Mouse (Mus musculus): ENCODE data around the gene Cep295nl.
"Not testable (repeated sequence)": the region's sequence is repeated elsewhere in the genome, so short reads cannot be mapped to it uniquely, and the experiment has no call there.

The Cep295nl gene

DNA sequence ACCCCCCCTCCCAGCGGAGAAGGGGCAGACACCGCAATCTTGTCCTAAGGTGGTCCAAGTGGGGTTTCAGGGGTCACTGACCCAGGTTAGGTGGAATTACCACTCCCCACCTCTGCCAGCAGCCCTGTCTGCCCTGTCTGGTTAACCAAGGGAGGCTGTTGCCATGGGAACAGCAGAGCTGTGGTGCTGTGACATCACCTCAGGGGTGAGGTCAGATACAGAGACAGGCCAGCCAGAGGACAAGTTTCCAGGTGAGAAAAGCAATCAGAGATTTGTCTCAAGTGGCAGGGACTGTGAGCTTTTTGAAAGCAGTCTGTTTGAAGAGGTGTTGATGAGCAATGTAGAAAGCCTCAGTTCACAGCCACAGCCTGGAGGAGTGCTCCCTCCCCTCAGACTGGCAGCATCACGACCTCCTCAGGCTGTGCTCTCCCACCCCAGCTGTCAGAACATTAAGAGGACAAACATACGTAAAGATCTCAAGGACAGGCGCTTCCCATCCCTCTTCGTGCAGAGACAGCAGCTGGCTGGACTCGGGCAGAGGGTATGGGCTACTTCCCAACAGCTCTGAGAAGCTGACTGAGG lies at the start of gene Cep295nl:
Gene Cep295nl (minus strand): TSS at position 101 of the 582 bp plus-strand sequence.
- DNase-seq (ENCODE audit: low spot score in 2 of 2), result no peak

DNA sequence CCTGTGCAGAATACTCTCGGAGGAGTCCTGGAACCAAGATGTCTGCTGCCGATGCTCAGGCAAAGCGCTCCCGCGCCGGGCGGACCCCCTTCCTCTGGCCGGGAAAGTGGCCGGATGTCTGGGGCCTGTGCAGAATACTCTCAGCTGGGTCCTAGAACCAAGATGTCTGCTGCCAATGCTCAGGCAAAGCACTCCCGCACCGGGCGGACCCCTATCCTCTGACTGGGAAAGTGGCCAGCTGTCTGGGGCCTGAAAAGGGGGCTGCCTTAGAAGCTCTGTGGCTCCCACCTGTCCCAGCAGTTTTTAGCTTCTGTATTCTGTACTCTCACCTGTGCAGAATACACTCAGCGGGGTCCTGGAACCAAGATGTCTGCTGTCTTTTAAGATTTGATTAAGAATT lies 45.5 kb upstream of the Cep295nl start:
- not testable (repeated sequence) for DNase-seq (ENCODE audit: low spot score in 2 of 2)

DNA sequence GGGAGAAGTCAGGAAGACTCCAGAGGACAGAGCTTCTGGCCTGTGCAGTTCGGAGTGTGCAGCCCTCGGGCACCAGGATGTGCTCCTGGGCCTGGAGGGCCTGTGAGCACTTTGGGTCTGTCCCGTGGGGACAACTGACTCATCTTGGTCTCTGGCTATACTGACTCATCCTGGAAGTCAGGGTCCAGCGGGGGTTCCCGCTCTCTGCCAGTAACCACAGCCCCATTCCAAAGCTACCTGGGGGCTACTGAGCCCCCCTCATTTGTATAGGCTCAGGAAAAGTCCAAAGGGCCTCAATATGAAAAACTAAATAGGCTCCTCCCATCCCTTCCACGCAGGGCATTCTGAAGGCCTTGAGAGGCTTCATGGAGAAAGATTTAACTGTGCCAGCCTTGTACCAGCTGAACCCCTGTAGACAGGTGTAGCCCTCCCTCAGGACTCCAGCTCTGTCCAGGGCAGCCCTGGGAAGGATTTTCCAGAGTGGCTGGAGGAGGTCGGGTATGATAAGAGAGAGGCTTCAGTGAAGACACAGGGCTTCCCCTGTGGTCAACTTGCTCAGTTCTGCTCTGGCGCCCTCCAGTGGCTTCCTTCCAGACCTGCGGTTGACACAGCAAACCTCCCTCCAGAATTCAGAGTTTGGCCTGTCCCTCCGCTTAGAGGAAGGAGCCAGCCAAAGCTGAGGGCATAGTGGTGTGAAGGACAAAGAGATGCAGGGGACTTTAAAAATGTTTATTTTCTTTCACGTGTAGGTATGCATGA lies 37.1 kb upstream of the Cep295nl start:
- DNase-seq (ENCODE audit: low spot score in 2 of 2), result peak; percentile 80 to 87

DNA sequence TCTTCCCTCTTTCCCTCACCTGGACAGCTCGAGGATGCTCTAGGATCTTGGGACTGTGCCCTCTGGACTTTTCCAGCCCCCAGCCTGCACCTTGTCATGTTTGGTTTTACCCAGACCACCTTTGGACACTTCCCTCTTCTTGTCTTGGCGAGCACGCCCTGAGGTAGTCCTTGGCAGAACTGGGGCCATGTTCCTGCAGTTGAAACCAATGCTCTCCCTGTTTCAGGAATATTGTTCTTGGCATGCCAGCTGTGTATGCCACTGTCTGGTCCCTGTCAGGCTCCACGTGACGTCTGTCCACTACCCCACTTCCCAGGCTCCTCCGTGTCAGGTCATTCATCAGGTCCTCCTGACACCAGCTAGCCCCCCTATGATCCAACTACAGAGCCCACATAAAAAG lies 36.4 kb upstream of the Cep295nl start:
- no peak for DNase-seq (ENCODE audit: low spot score in 2 of 2)

DNA sequence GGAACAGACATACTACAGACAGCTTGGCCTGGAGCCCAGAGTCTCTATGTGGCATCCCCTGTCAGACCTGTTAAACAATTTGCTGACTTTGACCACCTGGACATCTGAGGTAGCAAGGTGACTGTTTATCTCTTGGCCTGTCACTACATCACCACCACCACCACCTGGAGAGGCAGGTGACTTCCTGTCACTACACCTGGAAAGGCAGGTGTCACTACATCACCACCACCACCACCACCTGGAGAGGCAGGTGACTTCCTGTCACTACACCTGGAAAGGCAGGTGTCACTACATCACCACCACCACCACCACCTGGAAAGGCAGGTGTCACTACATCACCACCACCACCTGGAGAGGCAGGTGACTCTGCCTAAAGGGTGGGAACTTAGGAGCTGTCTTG lies 34.0 kb upstream of the Cep295nl start:
- DNase-seq (ENCODE audit: low spot score in 2 of 2), result not testable (repeated sequence)

DNA sequence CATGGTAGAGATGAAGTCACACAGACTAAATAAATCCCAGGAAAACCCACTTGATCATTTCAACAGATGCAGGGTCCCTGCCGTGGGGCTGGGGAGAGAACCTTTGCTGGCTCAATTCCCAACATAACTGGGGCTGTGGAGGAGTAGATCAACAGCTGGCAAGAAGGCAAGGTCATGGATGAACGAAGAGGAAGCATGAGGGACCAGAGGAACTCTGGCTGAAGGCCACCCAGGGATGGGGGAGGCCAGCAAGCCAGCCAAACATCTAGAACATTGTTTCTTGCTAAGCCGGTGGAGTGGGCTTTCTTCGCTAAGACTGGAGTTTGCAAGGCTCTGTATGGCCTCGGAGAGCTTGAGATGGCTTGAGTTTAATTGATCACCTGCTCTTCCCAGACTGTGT lies 33.6 kb upstream of the Cep295nl start:
- DNase-seq (ENCODE audit: low spot score in 2 of 2), result no peak

DNA sequence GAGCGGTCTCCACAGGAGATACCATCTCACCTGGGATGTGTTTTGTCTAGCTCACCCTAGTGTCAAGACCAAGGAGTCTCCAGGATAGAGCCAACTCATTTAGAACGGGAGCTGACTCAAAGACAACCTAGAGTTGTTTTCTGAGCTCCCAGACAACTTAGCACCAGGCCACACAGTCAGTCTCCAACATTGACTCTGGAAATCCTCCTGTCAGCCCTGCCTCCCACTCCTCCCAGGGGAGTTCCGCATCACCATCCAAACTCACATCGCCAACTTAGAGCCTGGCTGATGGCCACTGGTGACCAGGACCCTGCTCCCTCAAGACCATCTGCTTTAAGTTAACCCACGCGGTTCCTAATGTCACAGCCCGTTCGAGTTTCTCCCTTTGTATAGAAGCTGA lies 33.2 kb upstream of the Cep295nl start:
- no peak for DNase-seq (ENCODE audit: low spot score in 2 of 2)

DNA sequence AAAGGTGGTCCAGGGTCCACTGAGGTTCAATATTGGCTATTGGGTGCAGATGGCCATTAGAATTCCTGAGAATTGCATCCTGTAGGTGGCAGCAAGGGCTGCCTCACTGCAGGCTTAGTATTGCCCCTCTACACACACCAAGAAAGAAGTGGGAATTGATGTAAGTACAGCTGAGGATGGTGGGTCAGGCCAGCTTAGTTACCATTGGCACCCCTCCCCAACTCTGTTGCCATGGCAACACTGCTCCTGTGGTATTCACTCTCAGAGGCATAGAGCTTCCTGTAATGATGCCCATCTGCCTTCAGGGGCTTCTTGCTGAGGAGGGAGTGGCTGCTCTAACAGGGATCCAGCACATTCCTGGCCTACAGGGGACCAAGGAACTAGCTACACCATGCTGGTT lies 32.7 kb upstream of the Cep295nl start:
- no peak for DNase-seq (ENCODE audit: low spot score in 2 of 2)

DNA sequence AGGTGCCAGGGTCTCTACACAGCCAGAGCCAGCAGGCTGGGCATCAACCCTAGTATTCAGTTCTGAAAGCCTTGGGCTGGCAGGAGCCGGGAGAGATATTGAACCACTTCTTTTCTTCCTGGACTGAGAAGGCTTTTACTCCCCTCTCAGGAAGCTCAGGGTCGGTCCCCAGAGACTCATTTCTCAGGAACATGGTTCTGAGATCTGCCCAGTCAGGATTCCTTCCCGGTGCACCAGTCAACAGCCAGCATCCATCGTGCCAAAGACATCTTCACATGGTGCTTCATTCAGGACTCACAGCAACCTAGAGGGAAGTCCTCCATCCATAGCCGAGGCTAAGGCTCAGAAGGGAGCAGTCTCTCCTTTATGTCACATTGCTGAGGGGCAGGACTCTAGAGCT lies 32.2 kb upstream of the Cep295nl start:
- DNase-seq (ENCODE audit: low spot score in 2 of 2), result no peak

DNA sequence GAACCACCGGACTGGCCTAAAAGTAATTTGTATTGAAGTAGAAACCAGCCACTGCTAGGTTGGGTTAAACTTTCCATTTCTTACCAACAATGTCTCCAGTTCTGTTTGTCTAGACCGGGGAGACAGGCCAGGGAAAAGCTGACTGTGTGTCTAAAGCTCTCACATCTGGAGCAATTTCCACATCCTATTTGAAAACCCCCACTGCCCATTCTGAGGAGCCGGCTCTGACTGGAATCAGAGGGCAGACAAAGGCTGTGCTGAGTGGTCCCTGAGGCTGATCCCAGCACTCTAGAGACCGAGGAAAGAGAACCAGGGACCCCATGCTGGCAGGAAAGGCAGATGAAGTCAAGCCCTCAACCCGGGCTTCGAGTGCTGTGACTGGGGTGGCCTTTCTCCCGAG lies 30.3 kb upstream of the Cep295nl start:
- no peak for DNase-seq (ENCODE audit: low spot score in 2 of 2)

DNA sequence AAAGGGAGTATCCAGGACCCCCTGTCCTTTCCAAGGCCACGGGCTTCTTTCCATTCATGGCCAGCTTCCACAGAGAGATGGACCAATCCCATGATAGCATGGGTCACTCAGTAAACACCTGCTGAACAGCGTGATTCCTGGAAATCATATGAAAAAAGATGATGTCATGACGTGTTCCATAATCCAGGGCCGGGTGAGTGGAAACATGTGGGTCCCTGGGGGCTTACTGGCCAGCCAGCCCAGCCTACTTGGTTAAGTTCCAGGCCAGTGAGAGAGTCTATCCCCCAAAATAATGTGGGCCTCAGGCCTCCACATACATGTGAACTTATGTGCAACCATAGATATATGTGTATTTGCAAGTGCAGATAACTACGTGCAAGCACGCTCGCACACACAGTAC lies 29.6 kb upstream of the Cep295nl start:
- no peak for DNase-seq (ENCODE audit: low spot score in 2 of 2)

DNA sequence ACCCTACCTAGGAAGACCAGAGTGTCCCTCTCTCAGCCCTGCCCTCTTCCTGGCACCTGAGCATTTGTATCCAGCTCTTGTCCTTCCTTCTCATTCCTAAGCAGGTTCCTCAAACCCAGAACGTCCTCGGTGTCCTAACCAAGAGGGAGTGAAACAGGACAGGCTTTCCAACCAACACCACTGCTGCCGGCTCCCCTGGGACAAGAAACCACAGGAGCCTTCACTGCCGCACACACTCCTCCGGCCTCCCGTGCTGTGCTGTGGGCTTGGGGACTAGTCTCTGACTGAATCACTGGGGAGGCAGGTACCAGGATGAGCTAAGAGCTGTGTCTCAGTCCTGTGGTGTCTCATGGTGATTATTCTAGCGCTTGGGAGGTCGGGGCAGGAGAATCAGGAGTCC lies 27.4 kb upstream of the Cep295nl start:
- DNase-seq (ENCODE audit: low spot score in 2 of 2), result no peak

DNA sequence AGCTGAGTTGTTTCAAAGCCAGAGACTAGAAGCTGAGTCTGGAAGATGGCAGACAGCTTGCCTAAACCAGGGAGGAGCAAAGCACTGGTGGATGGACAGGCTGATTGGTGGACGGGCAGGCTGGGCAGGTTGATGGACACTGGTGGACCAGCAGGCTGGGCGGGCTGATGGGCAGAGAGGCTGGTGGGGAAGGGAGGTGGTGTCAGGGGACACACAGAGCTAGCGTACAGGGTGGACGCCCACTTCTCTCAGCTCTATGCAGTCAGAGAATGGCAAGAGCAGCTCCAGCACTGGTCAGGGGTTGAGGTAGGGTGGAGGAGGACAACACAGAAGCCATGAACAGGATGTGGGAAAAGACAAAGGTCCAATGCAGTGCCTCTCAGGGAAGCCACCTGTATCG lies 27.0 kb upstream of the Cep295nl start:
- no peak for DNase-seq (ENCODE audit: low spot score in 2 of 2)

DNA sequence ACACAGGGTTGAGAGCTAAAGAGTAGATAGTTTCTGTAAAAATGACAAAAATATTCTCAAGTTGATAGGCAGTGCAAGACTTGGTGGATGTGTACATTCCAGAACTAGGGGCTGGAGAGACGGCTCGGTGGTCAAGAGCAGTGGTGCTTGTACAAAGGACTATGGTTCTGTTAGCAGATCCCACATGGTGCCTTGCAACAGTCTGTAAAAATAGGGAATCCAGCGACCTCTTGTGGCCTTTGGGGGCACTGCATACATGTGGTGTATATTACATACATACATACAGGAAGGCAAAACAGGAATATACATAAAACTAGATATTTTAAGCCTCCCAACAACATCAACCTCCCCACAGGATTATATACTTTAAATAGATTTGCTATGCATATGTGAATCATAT lies 26.0 kb upstream of the Cep295nl start:
- no peak for DNase-seq (ENCODE audit: low spot score in 2 of 2)

DNA sequence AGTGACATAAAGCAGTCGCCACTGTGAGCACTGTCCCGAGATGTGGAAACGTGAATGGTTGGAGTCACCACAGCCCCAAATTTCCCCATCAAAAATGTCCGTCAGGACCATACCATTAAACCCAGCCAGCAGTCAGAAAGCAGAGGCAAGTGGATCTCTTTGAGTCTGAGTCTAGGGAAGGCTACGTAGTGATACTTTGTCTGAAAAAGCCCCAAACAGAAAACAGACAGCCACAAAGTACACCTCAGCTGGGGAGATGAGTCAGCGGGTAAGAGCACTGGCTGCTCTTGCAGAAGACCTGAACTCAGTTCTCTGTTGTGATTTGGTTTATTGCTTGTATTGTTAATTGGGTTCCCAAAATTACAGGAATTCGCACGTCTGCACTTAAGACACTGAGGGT lies 24.3 kb upstream of the Cep295nl start:
- DNase-seq (ENCODE audit: low spot score in 2 of 2), result no peak

DNA sequence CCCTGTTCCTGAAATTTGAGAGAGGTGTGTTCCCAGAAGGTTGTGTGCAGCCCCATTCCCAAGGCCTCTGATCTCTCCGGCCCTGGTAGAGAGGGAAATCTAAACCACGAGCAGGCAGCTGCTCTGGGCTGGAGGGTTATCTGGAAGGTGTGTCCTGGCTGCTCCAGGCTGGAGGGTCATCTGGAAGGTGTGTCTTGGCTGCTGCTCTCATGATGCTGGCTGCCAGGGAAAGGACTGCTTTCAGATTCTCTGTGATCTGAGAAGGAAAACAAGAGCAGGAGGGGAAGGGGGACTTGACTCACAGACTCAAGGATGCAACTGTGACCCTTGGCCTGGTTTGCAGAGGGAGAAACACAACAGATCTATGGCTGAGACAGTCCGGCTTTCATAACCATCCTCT lies 23.8 kb upstream of the Cep295nl start:
- DNase-seq (ENCODE audit: low spot score in 2 of 2), result no peak

DNA sequence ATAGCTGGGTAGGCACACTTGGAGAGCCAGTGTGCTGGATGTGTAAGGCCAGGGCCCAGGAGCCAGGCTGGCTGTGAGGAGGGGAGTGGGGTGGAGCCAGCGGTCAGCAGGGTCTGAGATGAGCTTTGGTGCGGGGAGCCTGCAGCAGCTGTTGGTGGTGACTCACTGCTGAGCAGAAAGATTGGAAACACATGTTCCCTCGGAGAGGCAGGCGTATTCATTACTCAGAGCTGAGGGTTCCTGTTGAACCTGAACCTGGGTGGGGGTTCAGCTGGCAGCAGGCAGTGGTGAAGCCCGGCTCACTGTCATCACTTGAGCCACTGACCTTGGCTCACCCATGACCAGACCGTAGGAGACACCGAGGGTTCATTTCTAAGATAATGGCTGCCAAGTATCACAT lies 22.9 kb upstream of the Cep295nl start:
- DNase-seq (ENCODE audit: low spot score in 2 of 2), result peak in 1 of 2 experiments; percentile 70

DNA sequence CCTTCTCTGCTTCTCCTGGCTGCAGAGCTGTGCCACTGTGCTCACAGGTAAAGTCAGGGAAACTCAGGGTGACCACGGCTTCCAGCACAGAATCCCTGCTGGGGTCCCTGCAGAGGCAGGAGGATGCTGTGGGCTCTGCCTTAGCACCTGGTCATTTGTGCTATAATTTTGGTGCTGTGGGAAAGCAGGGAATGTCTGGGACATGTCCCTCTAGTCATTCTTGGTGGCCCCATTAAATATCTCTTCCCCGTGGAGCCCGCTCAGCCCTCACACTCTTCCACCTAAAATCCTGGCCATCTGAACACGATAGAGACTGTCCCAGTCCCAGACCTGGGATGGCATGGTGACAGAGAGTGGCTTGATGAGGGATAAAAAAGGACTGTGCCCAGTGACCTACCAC lies 21.7 kb upstream of the Cep295nl start:
- no peak for DNase-seq (ENCODE audit: low spot score in 2 of 2)

DNA sequence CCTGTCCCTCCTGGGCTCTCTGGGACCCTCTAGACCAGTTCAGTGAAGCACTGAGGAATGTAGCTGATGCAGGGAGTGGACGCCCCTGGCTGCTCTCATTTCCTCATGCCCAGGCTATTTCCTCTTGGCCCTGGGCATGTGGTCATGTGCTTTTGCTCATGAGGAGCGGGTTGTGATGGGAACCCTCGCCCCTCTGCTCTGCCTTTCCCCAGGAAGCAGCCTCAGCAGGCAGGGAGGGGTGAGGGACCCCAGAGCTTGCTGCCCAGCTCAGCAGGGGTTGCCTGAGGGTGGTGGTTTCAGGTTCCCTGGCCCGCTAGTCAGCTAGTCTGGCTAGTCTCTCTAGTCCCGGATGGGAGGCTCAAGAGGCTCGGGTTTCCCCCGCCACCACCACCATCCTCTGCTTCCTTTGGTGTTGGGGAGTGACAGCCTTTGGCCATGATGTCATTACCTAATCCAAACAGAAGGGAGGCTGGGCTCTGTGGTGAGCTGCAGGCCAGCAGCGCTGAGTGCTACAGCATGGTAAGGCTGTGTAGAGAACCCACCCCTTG lies 20.7 kb upstream of the Cep295nl start:
- DNase-seq (ENCODE audit: low spot score in 2 of 2), result peak in 1 of 2 experiments; percentile 60

DNA sequence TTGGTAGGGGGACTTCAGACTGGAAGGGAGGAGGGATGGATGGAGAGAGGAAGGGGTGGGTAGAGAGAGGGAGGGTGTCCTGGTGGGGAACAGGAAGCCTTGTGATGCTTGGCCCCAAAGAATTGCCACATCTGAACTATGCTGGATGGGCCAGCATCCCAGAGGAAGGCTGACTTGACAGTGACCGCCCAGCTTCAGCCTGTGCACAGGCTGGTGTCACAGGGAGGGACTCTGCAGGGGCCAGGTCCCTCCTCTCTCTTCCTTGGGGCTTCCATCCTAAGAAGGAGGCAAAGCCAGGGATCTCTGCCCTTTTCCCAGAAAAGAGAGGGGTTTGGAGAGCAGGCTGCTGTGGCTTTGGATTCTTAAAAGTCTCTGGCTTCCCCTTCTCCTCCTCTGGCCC lies 20.2 kb upstream of the Cep295nl start:
- no peak for DNase-seq (ENCODE audit: low spot score in 2 of 2)

DNA sequence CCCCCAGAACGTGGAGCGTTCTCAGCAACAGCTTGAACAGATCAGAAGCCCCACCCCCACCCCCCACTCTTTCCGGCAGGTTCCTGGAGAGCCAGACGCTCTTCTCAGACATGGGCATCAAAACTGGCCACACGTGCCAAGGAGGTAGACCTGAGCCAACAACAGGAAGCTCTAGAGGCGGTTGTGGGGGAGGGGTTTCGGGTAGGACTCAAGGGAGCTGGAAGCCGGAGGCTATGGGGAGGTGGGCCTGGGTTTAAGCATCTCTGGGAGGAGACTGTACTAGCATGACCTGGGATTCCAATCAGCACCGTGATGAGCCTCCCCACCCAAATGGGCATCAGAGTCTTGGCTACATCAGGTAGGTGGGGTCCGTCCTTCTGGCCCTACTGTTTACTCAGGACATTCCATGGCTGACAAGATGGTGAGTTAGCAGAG lies 18.6 kb upstream of the Cep295nl start:
- DNase-seq (ENCODE audit: low spot score in 2 of 2), result peak in 1 of 2 experiments; percentile 69

DNA sequence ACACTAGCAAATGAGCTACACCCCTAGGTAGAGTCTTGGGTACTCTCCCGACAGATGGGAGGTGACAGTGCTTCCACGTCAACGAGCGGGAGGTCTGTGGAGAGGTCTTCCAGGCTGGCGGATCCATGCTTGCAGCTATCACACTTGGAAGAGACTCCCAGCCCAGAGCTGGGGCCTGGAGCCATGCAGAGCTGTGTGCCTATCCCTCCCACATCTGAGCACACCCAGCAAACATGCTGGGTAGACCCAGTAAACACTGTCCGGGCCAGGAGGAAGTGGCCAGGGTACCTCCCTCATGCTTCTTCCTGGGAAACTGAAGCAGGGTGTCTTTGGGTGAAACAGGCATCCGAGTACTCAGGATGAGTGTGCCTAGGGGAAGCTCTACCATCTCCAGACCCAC lies 18.2 kb upstream of the Cep295nl start:
- DNase-seq (ENCODE audit: low spot score in 2 of 2), result peak in 1 of 2 experiments; percentile 62

DNA sequence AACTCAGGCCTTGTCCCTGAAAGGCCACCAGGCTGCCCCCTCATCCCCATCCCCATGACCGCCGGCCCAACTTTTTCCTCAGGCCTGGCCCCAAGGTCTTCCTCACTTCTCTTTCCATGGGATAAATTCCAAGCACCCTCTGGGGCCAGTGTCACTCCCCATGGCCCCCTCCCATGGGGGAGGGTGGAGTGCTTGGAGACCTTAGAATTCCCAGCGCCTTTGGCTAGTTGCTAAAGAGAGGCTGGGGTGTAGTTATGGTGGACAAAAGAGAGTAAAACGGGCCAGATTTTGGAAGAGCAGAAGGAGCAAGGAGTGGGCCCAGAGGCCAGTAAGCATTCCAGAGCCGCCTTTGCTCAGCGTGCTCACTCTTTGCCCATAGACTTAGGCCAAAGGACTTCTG lies 13.3 kb upstream of the Cep295nl start, which contains the start of gene Timp2:
Gene Timp2 (minus strand): TSS at position 101 of the 400 bp plus-strand sequence.
- no peak for DNase-seq (ENCODE audit: low spot score in 2 of 2)
